Mouse (Mus musculus): ENCODE data around the gene Tspo. TPM values are rescaled to one million over a fixed set of nuclear protein-coding genes. Genes with fewer than 3 reads are reported as not detected.

The Tspo gene
- polyA plus RNA-seq, 2 experiments from 2014 or later = 372 to 374 TPM

DNA sequence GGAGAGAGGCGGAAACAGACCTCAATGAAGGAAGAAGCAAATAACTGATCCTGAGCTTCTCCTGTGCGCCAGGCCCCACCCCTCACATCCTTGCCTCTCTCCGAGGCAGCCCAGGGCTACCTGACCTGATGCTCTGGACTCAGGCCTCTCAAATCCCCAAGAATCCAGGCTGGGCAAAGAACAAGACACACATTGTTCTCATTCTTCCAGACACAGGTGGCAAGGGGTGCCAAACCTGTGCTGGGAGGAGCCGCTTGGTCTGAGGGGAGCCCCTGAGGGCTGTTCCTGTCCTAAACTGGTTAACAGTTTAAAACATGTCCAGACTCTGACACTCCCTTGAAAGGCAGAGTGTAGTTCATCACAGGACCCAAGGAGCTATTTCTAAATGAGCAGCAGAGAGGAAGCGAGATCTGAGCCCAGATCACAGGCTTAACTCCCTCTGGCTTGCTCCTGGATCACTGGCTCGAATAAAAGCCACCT, 21.4 kb downstream of the Tspo start:
- ATAC-seq = no peak

DNA sequence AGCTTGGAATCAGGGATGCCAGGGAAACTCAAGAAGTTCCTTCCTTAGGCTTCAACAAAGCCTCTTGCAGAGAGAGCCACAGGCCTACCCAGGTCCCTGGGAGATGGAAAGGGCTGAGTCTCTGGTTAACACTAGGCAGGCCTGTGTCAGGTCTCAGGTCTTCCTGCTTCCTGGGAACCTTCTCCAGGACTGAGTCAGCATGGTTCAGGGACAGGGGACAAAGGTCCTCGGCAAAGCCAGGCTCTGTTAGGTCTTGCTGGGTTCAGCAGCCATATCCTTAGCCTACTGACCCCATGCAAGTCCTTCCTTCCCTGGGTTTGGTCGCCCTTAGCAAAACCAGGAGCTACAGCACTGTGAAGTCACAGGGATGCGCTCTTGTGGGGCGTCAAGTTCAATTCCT, 27.4 kb downstream of the Tspo start:
- no peak for ATAC-seq

- ATAC-seq = no peak
These were observed 28.4 kb downstream of the Tspo start for GRCm38 (mm10) chr15:83591758-83592157.

- ATAC-seq = no peak
These were observed 29.1 kb downstream of the Tspo start for GRCm38 (mm10) chr15:83592260-83593188.

DNA sequence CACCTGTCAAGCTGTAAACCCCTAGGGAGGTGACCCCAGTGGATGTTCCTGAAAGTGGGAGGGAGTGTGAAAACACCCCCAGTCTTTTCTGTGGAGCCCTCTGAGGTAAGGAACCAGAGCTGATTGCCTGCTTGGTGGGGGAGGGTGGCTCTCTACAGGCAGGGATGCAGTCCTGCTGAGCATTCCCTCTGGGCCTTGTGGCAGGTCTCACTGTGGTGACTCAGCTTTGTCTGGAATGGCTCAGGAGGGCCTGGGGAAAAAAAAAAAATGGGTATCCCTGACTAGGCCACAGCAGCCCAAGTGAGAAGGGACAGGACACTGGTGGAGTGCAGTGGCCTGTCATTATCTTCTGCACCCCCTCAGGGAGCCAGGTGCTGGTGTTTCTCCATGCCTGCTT, 29.8 kb downstream of the Tspo start:
- ATAC-seq = no peak

GRCm38 (mm10) chr15:83593702-83594512, 30.5 kb downstream of the Tspo start:
- peak; percentile 4 for ATAC-seq

GRCm38 (mm10) chr15:83594513-83595363, 31.3 kb downstream of the Tspo start, which contains the start of gene Ttll12:
Ttll12 (minus strand) TSS chr15:83595157.
- ATAC-seq = peak; percentile 87

- no peak for ATAC-seq
These were observed 31.9 kb downstream of the Tspo start for GRCm38 (mm10) chr15:83595364-83595711.

DNA sequence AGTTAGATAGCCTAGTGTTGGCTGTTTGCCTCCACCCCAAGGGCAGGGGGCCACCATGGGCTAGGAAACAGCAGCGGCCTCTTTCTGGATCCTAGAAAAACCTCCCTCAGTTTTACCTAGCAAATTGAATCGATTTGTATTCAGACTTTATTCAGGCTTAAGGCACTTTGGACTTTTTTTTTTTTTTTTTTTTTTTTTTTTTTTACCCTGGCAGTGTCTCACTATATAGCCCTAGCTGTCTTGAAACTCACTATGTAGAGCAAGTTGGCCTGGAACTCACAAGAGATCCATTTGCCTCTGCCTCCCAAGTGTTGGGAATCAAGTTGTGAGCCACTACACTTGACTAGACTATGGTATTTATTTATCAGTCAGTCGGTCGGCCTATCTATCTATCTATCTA, 33.4 kb downstream of the Tspo start:
- ATAC-seq = no peak

DNA sequence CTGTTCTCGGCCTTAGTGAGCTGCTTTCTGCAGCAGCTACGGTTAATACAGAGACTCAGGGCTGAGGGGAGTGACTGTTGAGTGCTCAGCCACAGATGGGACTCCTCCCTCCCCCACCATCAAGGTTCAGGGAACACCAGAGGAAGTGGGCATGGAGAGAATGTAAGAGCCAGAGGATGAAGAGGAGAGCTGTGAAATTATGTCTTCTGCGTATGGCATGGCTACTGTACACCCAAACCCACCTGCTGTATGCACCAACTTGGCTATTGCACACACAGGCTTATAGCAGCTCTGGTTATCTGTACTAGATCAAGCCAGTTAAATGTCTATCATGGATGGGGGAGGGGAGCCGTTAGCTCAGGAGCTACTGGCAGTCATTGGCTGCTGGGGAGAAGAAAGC, 37.8 kb downstream of the Tspo start:
- no peak for ATAC-seq

GRCm38 (mm10) chr15:83602372-83603045, 39.1 kb downstream of the Tspo start:
- peak; percentile 90 for ATAC-seq

DNA sequence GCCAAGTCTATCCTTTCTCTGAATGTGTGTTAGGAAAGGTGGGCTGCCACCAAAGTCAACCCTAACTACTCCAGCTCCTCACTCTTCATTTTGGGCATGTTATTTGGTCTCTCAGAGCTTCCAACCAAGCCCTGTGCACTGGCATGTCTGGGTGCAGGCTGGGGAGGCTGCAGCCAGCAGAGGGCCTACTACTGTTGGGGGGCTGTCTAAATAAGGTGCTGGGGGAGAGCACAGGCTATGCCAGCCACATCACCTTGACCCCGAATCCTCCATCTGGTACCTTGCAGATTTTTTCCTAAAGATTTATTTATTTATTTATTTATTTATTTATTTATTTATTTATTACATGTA, 39.6 kb downstream of the Tspo start:
- peak; percentile 40 for ATAC-seq

DNA sequence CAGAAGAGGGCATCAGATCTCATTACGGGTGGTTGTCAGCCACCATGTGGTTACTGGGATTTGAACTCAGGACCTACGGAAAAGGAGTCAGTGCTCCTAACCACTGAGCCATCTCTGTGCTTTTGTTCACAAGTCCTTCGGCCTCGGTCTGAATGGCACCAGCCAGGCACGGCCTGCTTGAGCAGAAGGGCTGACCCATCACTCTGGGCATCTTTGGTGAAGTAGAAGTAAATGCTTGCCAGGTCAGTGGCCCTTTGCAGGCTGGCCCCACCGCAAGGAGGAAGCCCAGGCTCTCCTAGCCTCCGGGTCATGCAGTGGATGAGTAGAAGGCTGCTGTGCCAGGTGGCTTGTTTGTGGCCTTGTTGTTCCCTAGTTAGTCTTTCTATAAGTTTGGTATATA, 40.0 kb downstream of the Tspo start:
- ATAC-seq = no peak

- no peak for ATAC-seq
These were observed 42.8 kb downstream of the Tspo start for GRCm38 (mm10) chr15:83606216-83606615.

DNA sequence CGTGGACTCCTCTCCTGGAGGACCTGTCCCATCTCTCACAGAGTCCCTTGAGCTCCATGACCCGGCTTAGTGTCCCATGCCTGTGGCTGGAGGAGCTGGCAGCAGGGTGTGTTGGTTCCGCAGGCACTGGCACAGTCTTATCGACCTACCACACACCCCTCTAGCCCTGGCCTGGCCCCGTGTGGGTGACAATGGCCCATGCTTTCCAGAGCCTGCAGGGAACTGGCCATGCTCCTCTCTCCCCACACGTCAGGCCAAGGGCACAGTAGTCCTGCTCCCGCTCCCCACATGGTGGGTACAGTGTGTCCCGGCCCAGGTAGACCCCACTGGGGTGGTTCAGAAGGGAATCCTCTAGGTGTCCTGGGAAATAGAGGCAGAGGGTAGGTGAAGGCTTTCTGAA, 43.3 kb downstream of the Tspo start:
- no peak for ATAC-seq

DNA sequence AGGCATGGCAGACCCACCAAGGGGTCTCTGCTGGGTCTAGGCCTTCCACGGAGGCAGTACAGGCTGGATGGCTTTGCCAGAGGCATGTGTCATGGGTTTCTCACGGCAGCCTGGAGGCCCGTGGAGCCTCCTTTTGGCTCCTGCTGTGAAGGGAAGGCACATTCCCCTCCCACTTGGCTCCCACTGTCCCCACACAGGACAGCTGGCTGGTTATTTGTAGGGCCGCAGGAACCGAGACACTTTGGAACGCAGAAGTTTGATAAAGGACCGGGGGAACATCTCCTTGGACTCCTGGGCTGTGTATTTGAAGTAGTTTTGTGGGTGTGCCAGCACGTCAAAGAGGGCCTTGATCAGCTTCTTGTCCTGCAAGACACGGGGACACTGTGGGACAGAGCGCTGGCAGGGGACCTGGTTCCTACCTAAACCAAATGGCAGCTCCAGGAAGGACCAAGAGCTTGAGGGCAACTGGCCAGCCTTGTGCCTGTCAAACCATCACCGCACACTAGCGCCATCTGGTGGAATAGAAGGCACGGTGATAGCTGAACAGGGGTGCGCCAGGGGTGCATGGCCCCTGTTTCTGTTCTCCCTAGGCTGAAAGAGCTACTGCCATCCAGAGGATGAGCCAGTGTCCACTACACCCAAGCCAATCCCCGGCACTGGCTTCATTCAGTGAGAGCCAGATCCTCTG, 43.9 kb downstream of the Tspo start:
- ATAC-seq = no peak

DNA sequence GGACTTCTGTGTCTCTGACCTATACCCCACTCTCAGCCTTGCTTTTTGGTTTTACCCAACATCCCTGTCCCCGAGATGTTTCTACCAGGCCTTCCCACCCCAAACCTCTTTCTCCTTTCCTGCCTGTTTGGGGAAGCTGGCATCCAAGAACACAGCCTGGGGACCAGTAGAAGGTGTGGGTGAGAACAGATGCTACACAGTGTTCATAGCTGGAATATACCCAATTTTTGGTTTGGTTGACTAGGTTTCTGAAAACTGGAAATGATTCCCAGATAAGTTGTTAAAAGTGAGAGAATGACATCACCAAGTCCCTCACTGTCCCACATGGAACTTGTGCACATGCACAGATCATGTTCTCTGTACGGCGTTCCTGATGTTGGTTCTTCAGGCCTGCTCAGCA, 51.9 kb downstream of the Tspo start:
- ATAC-seq = no peak

Data from activated CD4-positive, CD25-positive, alpha-beta regulatory T cell, adult 4 months (primary cell).